Mouse (Mus musculus) MEL (cell line): ENCODE measurements around the gene Gm45194. TPM values are rescaled to one million over a fixed set of nuclear protein-coding genes. Genes with fewer than 3 reads are reported as not detected.
A peak's percentile ranks its signal among the peaks of the same experiment; 100 is the strongest.

Experiments
- DNase-seq: peaks from one replicate; pipeline ENCODE4 v3.0.0; 2011; ENCODE audit warnings: low read depth, low spot score
- H3K27ac ChIP-seq: 2 replicates; pipeline ENCODE4 v1.5.1; 2012; ENCODE audit warnings: low read depth, mild to moderate bottlenecking, control low read depth, low read length, moderate library complexity; ENCODE audit not compliant: control insufficient read depth
- H3K27me3 ChIP-seq, 2 experiments: fragments of 150-350 bp in 1 of 2; sonication (generic) in 1 of 2; 2 replicates each; pipeline ENCODE4 v1.6.1; 2012; ENCODE audit warnings: low read length in 2 of 2, mild to moderate bottlenecking in 2 of 2, improper control_type of control experiment in 1 of 2, moderate library complexity in 1 of 2; ENCODE audit not compliant: insufficient read depth in 2 of 2, control insufficient read depth in 1 of 2
- H3K36me3 ChIP-seq, 2 experiments: 2 replicates each; pipeline ENCODE4 v1.6.1; 2012 to 2014; ENCODE audit warnings: low read length in 2 of 2, improper control_type of control experiment in 1 of 2, inconsistent platforms in 1 of 2, mild to moderate bottlenecking in 1 of 2; ENCODE audit not compliant: insufficient read depth in 2 of 2, control insufficient read depth in 1 of 2
- H3K4me1 ChIP-seq, 2 experiments: fragments of 150-350 bp in 1 of 2; sonication (generic) in 1 of 2; 2 replicates each; pipeline ENCODE4 v1.6.1; 2012; ENCODE audit warnings: low read length in 2 of 2, improper control_type of control experiment in 1 of 2, mild to moderate bottlenecking in 1 of 2; ENCODE audit not compliant: insufficient read depth in 2 of 2, control insufficient read depth in 1 of 2
- H3K4me3 ChIP-seq, 2 experiments: fragments of 150-350 bp in 1 of 2; sonication (generic) in 1 of 2; 2 replicates each; pipeline ENCODE4 v1.5.1; 2012; ENCODE audit warnings: low read depth in 2 of 2, low read length in 2 of 2, mild to moderate bottlenecking in 2 of 2, moderate library complexity in 2 of 2, control low read depth in 1 of 2, improper control_type of control experiment in 1 of 2; ENCODE audit not compliant: control insufficient read depth in 1 of 2, insufficient read depth in 1 of 2
- H3K79me2 ChIP-seq: 2 replicates; pipeline ENCODE4 v1.6.1; 2012; ENCODE audit warnings: mild to moderate bottlenecking, low read length, moderate library complexity; ENCODE audit not compliant: control insufficient read depth, poor library complexity, insufficient read depth
- H3K9ac ChIP-seq: 2 replicates; pipeline ENCODE4 v1.6.1; 2012; ENCODE audit warnings: low read depth, mild to moderate bottlenecking, control low read depth, low read length, moderate library complexity; ENCODE audit not compliant: control insufficient read depth, poor library complexity, severe bottlenecking
- H3K9me3 ChIP-seq: fragments of 150-350 bp; sonication (generic); replicated peaks from 2 replicates; pipeline ENCODE4 v1.6.1; 2012; ENCODE audit warnings: mild to moderate bottlenecking, low read length, improper control_type of control experiment, moderate library complexity; ENCODE audit not compliant: insufficient read depth
- CHD1 ChIP-seq: IDR thresholded peaks from 2 replicates; pipeline ENCODE4 v1.6.1; 2012; ENCODE audit warnings: low read depth, mild to moderate bottlenecking, inconsistent platforms, low read length, improper control_type of control experiment
- CTCF ChIP-seq, 3 experiments: IDR thresholded peaks in 2 of 3; conservative IDR thresholded peaks in 1 of 3; 2 replicates each; pipeline ENCODE4 v1.5.1; 2011 to 2012; ENCODE audit warnings: low read length in 3 of 3, low read depth in 2 of 3, mild to moderate bottlenecking in 2 of 3, improper control_type of control experiment in 1 of 3, inconsistent platforms in 1 of 3, mixed read lengths in 1 of 3, moderate library complexity in 1 of 3; ENCODE audit not compliant: control insufficient read depth in 1 of 3, insufficient read depth in 1 of 3, poor library complexity in 1 of 3, severe bottlenecking in 1 of 3
- ELF1 ChIP-seq: IDR thresholded peaks from 2 replicates; pipeline ENCODE4 v1.6.1; 2014; ENCODE audit warnings: low read depth, mild to moderate bottlenecking, inconsistent platforms, low read length, improper control_type of control experiment, moderate library complexity
- EP300 ChIP-seq, 2 experiments: IDR thresholded peaks; 2 replicates each; pipeline ENCODE4 v1.6.1; 2011; ENCODE audit warnings: improper control_type of control experiment in 2 of 2, low read length in 2 of 2, low read depth in 1 of 2, mild to moderate bottlenecking in 1 of 2
- ETS1 ChIP-seq: IDR thresholded peaks from 2 replicates; pipeline ENCODE4 v1.6.1; 2012; ENCODE audit warnings: low read depth, mild to moderate bottlenecking, inconsistent platforms, low read length, improper control_type of control experiment, moderate library complexity
- GABPA ChIP-seq: IDR thresholded peaks from 2 replicates; pipeline ENCODE4 v1.6.1; 2012; ENCODE audit warnings: low read depth, mild to moderate bottlenecking, inconsistent platforms, low read length, improper control_type of control experiment, moderate library complexity
- GATA1 ChIP-seq: IDR thresholded peaks from 2 replicates; pipeline ENCODE4 v1.6.1; 2011; ENCODE audit warnings: low read depth, low read length, improper control_type of control experiment
- HCFC1 ChIP-seq: IDR thresholded peaks from 2 replicates; pipeline ENCODE4 v1.6.1; 2012; ENCODE audit warnings: low read depth, mild to moderate bottlenecking, inconsistent platforms, low read length, improper control_type of control experiment, moderate library complexity
- JUND ChIP-seq: IDR thresholded peaks from 2 replicates; pipeline ENCODE4 v1.6.1; 2011; ENCODE audit warnings: low read depth, mild to moderate bottlenecking, improper control_type of control experiment, low read length
- KAT2A ChIP-seq: conservative IDR thresholded peaks from 2 replicates; pipeline ENCODE4 v1.6.1; 2012; ENCODE audit warnings: low read depth, low read length, improper control_type of control experiment, inconsistent platforms
- MAFK ChIP-seq: IDR thresholded peaks from 2 replicates; pipeline ENCODE4 v1.6.1; 2011; ENCODE audit warnings: low read depth, mild to moderate bottlenecking, low read length, improper control_type of control experiment, borderline replicate concordance
- MAX ChIP-seq: IDR thresholded peaks from 2 replicates; pipeline ENCODE4 v1.6.1; 2011; ENCODE audit warnings: low read length, improper control_type of control experiment
- MAZ ChIP-seq: IDR thresholded peaks from 2 replicates; pipeline ENCODE4 v1.6.1; 2012; ENCODE audit warnings: low read depth, mild to moderate bottlenecking, inconsistent platforms, low read length, improper control_type of control experiment
- MEF2A ChIP-seq: IDR thresholded peaks from 2 replicates; pipeline ENCODE4 v1.6.1; 2014; ENCODE audit warnings: low read depth, mild to moderate bottlenecking, inconsistent platforms, low read length, improper control_type of control experiment; ENCODE audit not compliant: poor library complexity, insufficient replicate concordance, severe bottlenecking; ENCODE audit errors: extremely low read depth
- MYB ChIP-seq: IDR thresholded peaks from 2 replicates; pipeline ENCODE4 v1.6.1; 2011; ENCODE audit warnings: mild to moderate bottlenecking, low read depth, low read length, improper control_type of control experiment
- MYC ChIP-seq: IDR thresholded peaks from 2 replicates; pipeline ENCODE4 v1.6.1; 2011; ENCODE audit warnings: low read depth, mild to moderate bottlenecking, low read length, improper control_type of control experiment, moderate library complexity
- NELFE ChIP-seq: IDR thresholded peaks from 2 replicates; pipeline ENCODE4 v1.6.1; 2011; ENCODE audit warnings: low read depth, low read length, improper control_type of control experiment
- POLR2A ChIP-seq, 2 experiments: IDR thresholded peaks; 2 replicates each; pipeline ENCODE4 v1.6.1; 2011 to 2012; ENCODE audit warnings: low read length in 2 of 2, mild to moderate bottlenecking in 2 of 2, control low read depth in 1 of 2, improper control_type of control experiment in 1 of 2, low read depth in 1 of 2, moderate library complexity in 1 of 2; ENCODE audit not compliant: control insufficient read depth in 1 of 2, insufficient read depth in 1 of 2, poor library complexity in 1 of 2
- POLR2AphosphoS2 ChIP-seq: IDR thresholded peaks from 2 replicates; pipeline ENCODE4 v1.6.1; 2011; ENCODE audit warnings: low read length, improper control_type of control experiment
- POLR2AphosphoS5 ChIP-seq: IDR thresholded peaks from 2 replicates; pipeline ENCODE4 v1.6.1; 2012; ENCODE audit warnings: low read depth, borderline replicate concordance, mild to moderate bottlenecking, inconsistent platforms, low read length, moderate library complexity, mixed read lengths
- RAD21 ChIP-seq: IDR thresholded peaks from 2 replicates; pipeline ENCODE4 v1.6.1; 2011; ENCODE audit warnings: mild to moderate bottlenecking, low read depth, low read length, improper control_type of control experiment
- RCOR1 ChIP-seq: IDR thresholded peaks from 2 replicates; pipeline ENCODE4 v1.6.1; 2012; ENCODE audit warnings: low read depth, mild to moderate bottlenecking, inconsistent platforms, low read length, improper control_type of control experiment
- SIN3A ChIP-seq: IDR thresholded peaks from 2 replicates; pipeline ENCODE4 v1.6.1; 2012; ENCODE audit warnings: low read length, improper control_type of control experiment, inconsistent platforms
- SMC3 ChIP-seq: IDR thresholded peaks from 2 replicates; pipeline ENCODE4 v1.6.1; 2011; ENCODE audit warnings: low read depth, low read length, improper control_type of control experiment
- TAL1 ChIP-seq: IDR thresholded peaks from 2 replicates; pipeline ENCODE4 v1.6.1; 2012; ENCODE audit warnings: mild to moderate bottlenecking, inconsistent platforms, low read length, moderate library complexity, mixed read lengths
- TBP ChIP-seq: IDR thresholded peaks from 2 replicates; pipeline ENCODE4 v1.8.0; 2011; ENCODE audit warnings: low read depth, low read length, improper control_type of control experiment
- TCF12 ChIP-seq: IDR thresholded peaks from 2 replicates; pipeline ENCODE4 v1.6.1; 2014; ENCODE audit warnings: low read depth, mild to moderate bottlenecking, inconsistent platforms, low read length, improper control_type of control experiment, moderate library complexity
- USF1 ChIP-seq: IDR thresholded peaks from 2 replicates; pipeline ENCODE4 v1.6.1; 2014; ENCODE audit warnings: low read depth, mild to moderate bottlenecking, inconsistent platforms, low read length, improper control_type of control experiment, moderate library complexity
- ZC3H11A ChIP-seq: IDR thresholded peaks from 2 replicates; pipeline ENCODE4 v1.6.1; 2012; ENCODE audit warnings: low read depth, mild to moderate bottlenecking, inconsistent platforms, low read length, improper control_type of control experiment
- ZKSCAN1 ChIP-seq: IDR thresholded peaks from 2 replicates; pipeline ENCODE4 v1.6.1; 2012; ENCODE audit warnings: low read depth, mild to moderate bottlenecking, inconsistent platforms, low read length, improper control_type of control experiment, moderate library complexity
- ZMIZ1 ChIP-seq: IDR thresholded peaks from 2 replicates; pipeline ENCODE4 v1.6.1; 2012; ENCODE audit warnings: low read depth, mild to moderate bottlenecking, inconsistent platforms, low read length, improper control_type of control experiment, moderate library complexity
- ZNF384 ChIP-seq: IDR thresholded peaks from 2 replicates; pipeline ENCODE4 v1.6.1; 2012; ENCODE audit warnings: low read depth, mild to moderate bottlenecking, inconsistent platforms, low read length, improper control_type of control experiment
- polyA plus RNA-seq, 2 experiments: library from polyadenylated mRNA; stranded (reverse) in 1 of 2; unstranded in 1 of 2; fragments of >175 nt in 1 of 2; fragments of >200 nt in 1 of 2; gene quantifications; 2 replicates each; pipeline versions ENCODE4 v1.2.1 to v1.2.4; 2012; ENCODE audit warnings: low replicate concordance in 2 of 2, low read depth in 1 of 2; ENCODE audit not compliant: insufficient read length in 2 of 2, insufficient read depth in 1 of 2, missing spikeins in 1 of 2
- total RNA-seq: library from RNA; depleted of rRNA; stranded (reverse); fragments of 300-350 nt; gene quantifications from 2 replicates; pipeline ENCODE4 v1.2.3, GENCODE M21; 2012

Gene Gm45194
- total and polyA plus RNA-seq, 3 experiments = not detected

DNA sequence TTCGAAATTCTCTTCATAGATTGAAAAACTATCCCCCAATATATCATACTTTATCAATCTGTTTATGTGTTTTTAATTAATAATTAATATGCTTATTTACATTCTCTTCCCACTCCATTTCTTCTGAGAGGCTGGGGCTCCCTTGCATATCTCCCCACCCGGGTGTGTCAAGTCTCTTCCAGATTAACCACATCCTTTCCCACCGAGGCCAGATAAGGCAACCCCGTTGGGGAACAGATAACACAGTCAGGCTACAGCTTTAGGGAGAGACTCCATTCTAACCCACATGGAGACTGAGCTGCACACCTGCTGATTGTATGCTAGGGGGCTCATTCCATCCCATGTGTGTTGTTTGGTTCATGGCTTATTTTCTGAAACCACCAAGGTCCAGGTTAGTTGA, 69.7 kb downstream of the Gm45194 start:
- H3K9me3 ChIP-seq = no peaks in the 10 kb centered on the region
- DNase-seq = peak; percentile 81
- peaks cover 0 to 4% of the 10 kb centered on the region in 2 experiments; a peak in 2 of 4 replicates for H3K36me3 ChIP-seq
- H3K4me1 ChIP-seq = peaks cover 3 to 5% of the 10 kb centered on the region in 2 experiments; a peak in 3 of 4 replicates
- H3K4me3 ChIP-seq = no peak overlapping the region
- H3K9ac ChIP-seq = no peak overlapping the region
- no peak overlapping the region for H3K27ac ChIP-seq
- TF ChIP-seq RCOR1 = peak; percentile 99
- TF ChIP-seq ETS1 = peak; percentile 82
- TF ChIP-seq GATA1 = peak; percentile 98
- no peak for TF ChIP-seq ZC3H11A
- no peak for TF ChIP-seq NELFE
- TF ChIP-seq TAL1 = peak; percentile 46
- TF ChIP-seq MAFK = peak; percentile 68; the same call in 1 of the 2 replicates
- TF ChIP-seq TCF12 = peak; percentile 98
- peak; percentile 96 for TF ChIP-seq EP300 (IDR thresholded peaks at IDR 0.05; ENCODE audit: low read depth in 1 of 2, low read length in 2 of 2)
- TF ChIP-seq, all 39 proteins: peak for 7
- Histone ChIP-seq H3K79me2 (no peaks in the 10 kb centered on the region), H3K27me3 (no peaks in the 10 kb centered on the region)

DNA sequence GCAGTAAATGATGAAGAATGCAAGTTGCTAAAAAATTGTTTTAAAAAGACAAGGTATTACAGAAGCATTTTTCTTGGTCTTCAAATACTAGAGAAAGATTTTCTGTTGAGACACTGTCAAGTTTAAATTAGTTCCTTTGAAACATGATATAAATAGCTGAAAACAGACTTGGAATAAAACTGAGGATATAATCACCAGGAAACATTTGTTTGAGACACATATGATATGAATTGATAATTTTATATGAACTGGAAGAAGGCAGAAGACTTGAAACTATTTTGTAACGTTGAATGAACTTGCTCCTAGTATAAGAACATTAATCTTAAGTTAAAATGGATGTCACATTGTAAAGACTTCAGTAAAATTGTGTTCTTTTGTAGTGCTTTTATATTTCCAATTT, 108.5 kb downstream of the Gm45194 start:
- no peak overlapping the region for H3K27ac ChIP-seq
- no peaks in the 10 kb centered on the region for H3K27me3 ChIP-seq
- no peaks in the 10 kb centered on the region for H3K36me3 ChIP-seq
- H3K9me3 ChIP-seq = no peaks in the 10 kb centered on the region
- peaks cover 0 to 8% of the 10 kb centered on the region in 2 experiments; a peak in 2 of 4 replicates for H3K4me1 ChIP-seq
- no peak overlapping the region for H3K4me3 ChIP-seq
- H3K79me2 ChIP-seq = no peaks in the 10 kb centered on the region
- peak; percentile 33 for DNase-seq
- no peak overlapping the region for H3K9ac ChIP-seq
- no peak for TF ChIP-seq TAL1
- TF ChIP-seq MYC = no peak
- TF ChIP-seq JUND = no peak
- peak; percentile 31; the same call in 1 of the 2 replicates for TF ChIP-seq GATA1
- no peak for TF ChIP-seq SMC3
- TF ChIP-seq MAX = no peak
- TF ChIP-seq HCFC1 = no peak
- TF ChIP-seq ZC3H11A = no peak
- no peak for TF ChIP-seq MAZ
- peak; percentile 79; the same call in 1 of the 2 replicates for TF ChIP-seq MEF2A
- peak; percentile 82 for TF ChIP-seq TCF12
- no peak for TF ChIP-seq MYB
- no peak for TF ChIP-seq CHD1
- no peak for TF ChIP-seq ETS1
- no peak for TF ChIP-seq POLR2AphosphoS2
- TF ChIP-seq GABPA = no peak
- TF ChIP-seq RAD21 = no peak
- no peak for TF ChIP-seq USF1
- no peak for TF ChIP-seq ZKSCAN1
- TF ChIP-seq ELF1 = no peak
- TF ChIP-seq EP300 (IDR thresholded peaks at IDR 0.05; ENCODE audit: low read depth in 1 of 2, low read length in 2 of 2) = peak; percentile 41 to 54; a peak in 2 of 4 replicates
- no peak for TF ChIP-seq ZNF384
- no peak for TF ChIP-seq NELFE
- no peak for TF ChIP-seq POLR2A (IDR thresholded peaks at IDR 0.05; ENCODE audit: control insufficient read depth in 1 of 2, insufficient read depth in 1 of 2, low read depth in 1 of 2, low read length in 2 of 2, poor library complexity in 1 of 2)
- no peak for TF ChIP-seq TBP
- no peak for TF ChIP-seq CTCF (IDR thresholded peaks at IDR 0.05 in 2 of 3, conservative IDR thresholded peaks at IDR 0.05 in 1 of 3; ENCODE audit: control insufficient read depth in 1 of 3, insufficient read depth in 1 of 3, low read depth in 2 of 3, low read length in 3 of 3, poor library complexity in 1 of 3, severe bottlenecking in 1 of 3)
- no peak for TF ChIP-seq POLR2AphosphoS5
- no peak for TF ChIP-seq KAT2A
- no peak for TF ChIP-seq RCOR1
- no peak for TF ChIP-seq SIN3A
- TF ChIP-seq ZMIZ1 = no peak
